Mouse (Mus musculus) heart, adult 18-20 months (tissue): ENCODE results near the gene Ccdc69. TPM values are rescaled to one million over a fixed set of nuclear protein-coding genes. Genes with fewer than 3 reads are reported as not detected.

Source experiments
- DNase-seq, 2 experiments: peaks; one replicate each; pipeline ENCODE4 v3.0.0; 2021 to 2022; ENCODE audit warnings: mixed read lengths in 1 of 2
- total RNA-seq, 2 experiments: library from RNA; stranded (reverse); gene quantifications; 2 replicates each; pipeline ENCODE4 v1.2.3; 2021

Gene Ccdc69
- total RNA-seq, 2 experiments from 2014 or later: 5.3 to 8.3 TPM

DNA sequence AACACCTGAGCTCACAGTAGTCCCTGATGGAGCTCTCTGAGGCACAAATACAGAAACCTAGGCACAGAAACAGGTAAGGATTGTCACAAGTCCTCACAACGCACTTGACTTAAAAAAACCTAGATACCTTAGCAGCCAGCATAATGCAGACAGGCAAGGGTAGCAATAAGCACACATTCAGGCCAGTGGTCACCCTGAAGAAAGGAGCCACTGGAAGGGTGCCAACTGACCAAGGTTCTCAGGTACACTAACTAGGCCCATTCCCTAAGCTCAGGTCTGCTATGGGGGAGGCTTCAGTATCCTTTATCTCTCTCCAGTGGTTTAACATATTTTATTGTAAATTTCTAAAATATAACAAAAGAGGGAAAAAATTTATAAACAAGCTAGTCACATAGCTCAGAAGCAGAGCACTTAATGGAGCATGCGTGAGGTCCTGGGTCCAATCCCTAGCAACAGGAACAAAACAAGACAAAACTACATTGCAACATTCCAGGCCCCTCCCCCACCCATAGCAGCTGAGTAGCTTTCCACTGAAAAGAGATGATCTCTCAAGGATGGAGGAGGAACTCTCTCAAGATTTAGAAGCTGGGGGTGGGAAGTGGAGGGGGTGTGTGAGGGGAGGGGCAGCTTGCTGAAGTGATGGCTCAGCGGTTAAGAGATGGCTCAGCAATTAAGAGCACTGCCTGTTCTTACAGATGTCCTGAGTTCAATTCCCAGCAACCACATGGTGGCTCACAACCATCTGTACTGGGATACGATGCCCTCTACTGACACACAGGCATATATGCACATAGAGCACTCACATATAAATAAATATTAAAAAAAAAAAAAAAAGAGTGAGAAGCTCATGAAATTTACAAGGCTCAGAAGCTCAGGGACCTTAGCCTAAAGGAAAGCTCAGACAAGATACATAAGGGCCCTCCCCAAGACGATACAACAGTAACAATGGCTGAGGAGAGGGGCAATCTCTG lies 65.1 kb downstream of the Ccdc69 start:
- DNase-seq: peak; percentile 67 to 77

DNA sequence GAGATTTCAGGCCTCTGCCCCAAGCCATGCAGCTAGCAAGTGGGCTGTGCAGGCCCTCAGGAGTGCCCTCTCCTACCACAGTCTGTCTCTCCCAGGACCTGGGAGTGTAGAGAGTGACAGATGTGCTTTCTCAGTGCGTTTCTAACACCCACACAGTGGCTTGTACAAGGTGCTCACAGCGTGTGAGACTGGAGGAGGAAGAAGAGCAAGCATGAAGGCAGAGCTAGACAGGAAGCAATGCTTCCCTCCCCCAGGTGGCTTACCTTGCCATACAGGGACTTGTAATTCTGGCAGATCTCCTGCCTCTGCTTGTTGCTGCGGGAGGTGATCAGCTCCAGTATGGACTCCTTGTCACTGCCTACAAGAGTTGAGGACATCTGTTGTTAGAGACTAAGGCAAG lies 66.5 kb downstream of the Ccdc69 start:
- no peak for DNase-seq

GRCm38 (mm10) chr11:55008230-55008629 lies 69.7 kb downstream of the Ccdc69 start:
- DNase-seq: no peak

- DNase-seq: no peak
These were observed 72.2 kb downstream of the Ccdc69 start for GRCm38 (mm10) chr11:55005684-55006083.

DNA sequence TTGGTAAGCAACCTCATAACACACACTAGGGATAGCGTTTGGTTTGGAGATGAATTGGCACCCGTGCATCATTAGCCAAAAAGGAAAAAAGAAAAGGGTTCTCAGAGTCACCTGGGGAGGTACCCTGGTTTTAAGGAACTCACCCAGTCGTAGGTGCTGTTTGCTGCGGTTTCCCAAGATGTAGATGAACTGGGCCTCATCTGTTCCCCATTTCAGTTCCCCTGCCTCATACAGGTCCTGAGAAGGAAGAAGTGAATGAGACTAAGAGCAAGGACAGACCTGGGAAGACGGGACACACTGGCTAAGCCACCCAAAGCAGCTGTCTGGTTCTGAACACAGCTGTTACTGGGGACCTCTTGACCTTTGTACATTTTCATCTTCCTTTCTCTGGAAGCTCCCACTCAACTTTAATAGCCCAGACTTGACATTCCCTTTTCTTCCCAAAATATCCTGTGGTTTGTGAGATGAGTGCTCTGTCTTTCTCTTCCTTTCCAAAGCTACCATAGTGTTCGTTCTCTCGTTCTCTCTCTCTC lies 72.9 kb downstream of the Ccdc69 start:
- DNase-seq: peak; percentile 28 to 43

Other genes starting within 250 kb of the Ccdc69 start
- gene Lyrm7, start 217.2 kb downstream of the Ccdc69 start, total RNA-seq: 10 to 100 TPM; 30.9 to 34.4 TPM
- gene Hint1, start 211.7 kb downstream of the Ccdc69 start, total RNA-seq: 100 to 1,000 TPM; 303 to 309 TPM
- gene Gpx3, start 175.7 kb downstream of the Ccdc69 start, total RNA-seq: 100 to 1,000 TPM; 206 to 329 TPM
- 10 to 100 TPM; 26.7 to 32.7 TPM for gene Tnip1, start 115.2 kb downstream of the Ccdc69 start, total RNA-seq
- gene Anxa6, start 44.7 kb downstream of the Ccdc69 start, total RNA-seq: 100 to 1,000 TPM; 206 to 210 TPM
- 10 to 100 TPM in 1 of 2 experiments, 1 to 10 TPM in 1; 9.2 to 13.8 TPM for gene Gm2a, start 20.0 kb upstream of the Ccdc69 start, total RNA-seq
- not detected for gene Slc36a3, start 73.6 kb upstream of the Ccdc69 start, total RNA-seq
- 10 to 100 TPM; 11.4 to 22.0 TPM for gene Slc36a2, start 106.9 kb upstream of the Ccdc69 start, total RNA-seq
- 10 to 100 TPM; 10.3 to 11.8 TPM for gene Slc36a1, start 126.2 kb upstream of the Ccdc69 start, total RNA-seq